Mouse (Mus musculus): ENCODE data around the gene Rbpj.

GRCm38 (mm10) chr5:53572496-53572895 is 106.5 kb downstream of the Rbpj start:
- TF ChIP-seq EP300 (optimal IDR thresholded peaks at IDR 0.05) (no peak), CTCF (IDR thresholded peaks at IDR 0.05; ENCODE audit: low read depth) (no peak)

Measured in stomach, postnatal 0 days (tissue).